In genomic region chr8:78797985-78798384, GRCm38 (mm10) we compare ENCODE assay signal across 20 mouse cellular contexts. TPM values are rescaled to one million over a fixed set of nuclear protein-coding genes. Genes with fewer than 3 reads are reported as not detected.
DNase-seq lines count a peak whose midpoint lies in the region; ATAC-seq lines count a peak whose summit lies in the region.
"Had no signal": no experiment of that assay in that cellular context is flagged by ENCODE, and none has a peak within 500 bp of the region (broad histone marks: within the 10 kb centered on the region; RNA-seq: fewer than 3 reads in every experiment).

No protein-coding gene starts in this region.

- H3K27me3 ChIP-seq in midbrain, embryonic 11.5 days (ENCODE audit: control insufficient read depth, insufficient read depth, low read length) = no peaks in the 10 kb centered on the region
- H3K27me3 ChIP-seq in midbrain, embryonic 16.5 days (ENCODE audit: control insufficient read depth, insufficient read depth, low read depth, low read length) = no peaks in the 10 kb centered on the region
- H3K27me3 ChIP-seq: embryonic facial prominence, embryonic 13.5 days; forebrain, embryonic 12.5 days; heart, embryonic 13.5 days; hindbrain, embryonic 12.5 days had no signal

- ATAC-seq in midbrain, embryonic 11.5 days (ENCODE audit: low FRiP score) = no peak
- no peak for ATAC-seq in midbrain, embryonic 16.5 days
- ATAC-seq: activated CD4-positive, CD25-positive, alpha-beta regulatory T cell, adult 4 months; forebrain, embryonic 16.5 days; hindbrain, postnatal 0 days had no signal

- peak; percentile 36 to 60 for DNase-seq in adrenal gland, adult (ENCODE audit: inconsistent age in 2 of 2, low spot score in 1 of 2)
- DNase-seq in adrenal gland, postnatal 10 days = no peak
- peak; percentile 33 for DNase-seq in midbrain, embryonic 11.5 days (ENCODE audit: low spot score, missing footprints)
- DNase-seq in NIH3T3 (ENCODE audit: low read depth) = peak; percentile 38
- DNase-seq in cerebellum, postnatal 14 days = no peak
- no peak for DNase-seq in layer of hippocampus, postnatal 36 days
- DNase-seq: cerebellum, adult 11-12 months; cerebellum, adult 9-10 months; cerebellum, postnatal 36 days; gastrocnemius, postnatal 10 days; heart, postnatal 36 days; kidney, adult 11 months had no signal

- 91% methylated on average over 7 of the region's 7 CpGs for WGBS in midbrain, embryonic 11.5 days
- 81% methylated on average over 7 of the region's 7 CpGs for WGBS in midbrain, embryonic 16.5 days

- no peak overlapping the region for H3K9ac ChIP-seq in midbrain, embryonic 11.5 days (ENCODE audit: low read length)
- H3K9ac ChIP-seq in midbrain, embryonic 16.5 days (ENCODE audit: low read depth, low read length) = no peak overlapping the region
- H3K9ac ChIP-seq: embryonic facial prominence, embryonic 13.5 days; forebrain, embryonic 12.5 days; heart, embryonic 13.5 days; hindbrain, embryonic 12.5 days had no signal

- H3K4me3 ChIP-seq in midbrain, embryonic 11.5 days (ENCODE audit: low read depth, low read length) = no peak overlapping the region
- no peak overlapping the region for H3K4me3 ChIP-seq in midbrain, embryonic 16.5 days (ENCODE audit: low read depth, low read length)
- H3K4me3 ChIP-seq: embryonic facial prominence, embryonic 13.5 days; forebrain, embryonic 12.5 days; heart, embryonic 13.5 days; hindbrain, embryonic 12.5 days had no signal

- no peaks in the 10 kb centered on the region for H3K9me3 ChIP-seq in midbrain, embryonic 11.5 days (ENCODE audit: control insufficient read depth, low read length)
- no peaks in the 10 kb centered on the region for H3K9me3 ChIP-seq in midbrain, embryonic 16.5 days (replicated peaks; ENCODE audit: control insufficient read depth, low read length, poor library complexity, severe bottlenecking)
- H3K9me3 ChIP-seq: embryonic facial prominence, embryonic 13.5 days; heart, embryonic 13.5 days; hindbrain, embryonic 12.5 days had no signal

- H3K27ac ChIP-seq in midbrain, embryonic 11.5 days (ENCODE audit: low read depth, low read length) = no peak overlapping the region
- no peak overlapping the region for H3K27ac ChIP-seq in midbrain, embryonic 16.5 days (ENCODE audit: low read length)
- H3K27ac ChIP-seq: forebrain, embryonic 12.5 days; heart, embryonic 13.5 days; hindbrain, embryonic 12.5 days; hindbrain, postnatal 0 days had no signal

- no peaks in the 10 kb centered on the region; the same call in 1 of the 2 replicates for H3K36me3 ChIP-seq in midbrain, embryonic 11.5 days (ENCODE audit: control insufficient read depth, insufficient read depth, low read length)
- no peaks in the 10 kb centered on the region for H3K36me3 ChIP-seq in midbrain, embryonic 16.5 days (ENCODE audit: control insufficient read depth, insufficient read depth, low read length)
- H3K36me3 ChIP-seq: forebrain, embryonic 12.5 days had no signal

- no peak overlapping the region for H3K4me2 ChIP-seq in midbrain, embryonic 11.5 days
- no peak overlapping the region for H3K4me2 ChIP-seq in midbrain, embryonic 16.5 days (ENCODE audit: low read length)
- H3K4me2 ChIP-seq: embryonic facial prominence, embryonic 13.5 days; forebrain, embryonic 12.5 days; heart, embryonic 13.5 days; hindbrain, embryonic 12.5 days had no signal

- H3K4me1 ChIP-seq in midbrain, embryonic 11.5 days (ENCODE audit: control insufficient read depth, insufficient read depth, low read length) = no peaks in the 10 kb centered on the region
- H3K4me1 ChIP-seq in midbrain, embryonic 16.5 days (ENCODE audit: control insufficient read depth, insufficient read depth, low read length) = no peaks in the 10 kb centered on the region
- H3K4me1 ChIP-seq: forebrain, embryonic 12.5 days; heart, embryonic 13.5 days; hindbrain, embryonic 12.5 days had no signal

RNA-seq across cellular contexts. Expression of gene Lsm6, which starts 23.0 kb away (rescaled TPM):
- 100 to 1,000 TPM; 103 to 108 TPM for total RNA-seq in adrenal gland, postnatal 10 days (2021)
- polyA plus RNA-seq in midbrain, embryonic 11.5 days (2014; fragmentation: Nextera tagmentation; extraction: Ambion mirVana) = 237 and 253 TPM in 2 replicates
- polyA plus RNA-seq in midbrain, embryonic 16.5 days (2015; fragmentation: Nextera tagmentation; extraction: Ambion mirVana) = 124 and 130 TPM in 2 replicates
- total RNA-seq in layer of hippocampus, postnatal 36 days (2021) = 10 to 100 TPM; 47.0 to 52.4 TPM

Comparison
In these comparisons a context has a peak if more than half of its experiments do, and no peak if none do; other contexts are left out.
1. DNase-seq: peak in adrenal gland, adult (2 of 2), midbrain, embryonic 11.5 days (single experiment) and NIH3T3 (single experiment); none in adrenal gland, postnatal 10 days (single experiment), cerebellum, postnatal 14 days (0 of 2) and layer of hippocampus, postnatal 36 days (0 of 2).